Mouse (Mus musculus) monocyte, adult 5-6 weeks (primary cell): ENCODE results near the gene Stat6. TPM values are rescaled to one million over a fixed set of nuclear protein-coding genes. Genes with fewer than 3 reads are reported as not detected.
"Not testable (repeated sequence)": the region's sequence is repeated elsewhere in the genome, so short reads cannot be mapped to it uniquely, and the experiment has no call there.

ENCODE experiments used
- ATAC-seq: fragments of 153-309, 156-312 bp; replicated peaks from 2 replicates; pipeline ENCODE4 v1.8.0; 2017; ENCODE audit warnings: mild to moderate bottlenecking; ENCODE audit not compliant: low TSS enrichment, insufficient number of reproducible peaks, severe bottlenecking, poor library complexity, low FRiP score
- total RNA-seq: library from RNA; stranded (forward); fragments of 200-1000, 200-491, 200-594 nt; gene quantifications from 3 replicates; pipeline ENCODE4 v1.2.3, GENCODE M21; 2017

The Stat6 gene
- total RNA-seq, 1 experiment from 2014 or later, result 171 TPM

DNA sequence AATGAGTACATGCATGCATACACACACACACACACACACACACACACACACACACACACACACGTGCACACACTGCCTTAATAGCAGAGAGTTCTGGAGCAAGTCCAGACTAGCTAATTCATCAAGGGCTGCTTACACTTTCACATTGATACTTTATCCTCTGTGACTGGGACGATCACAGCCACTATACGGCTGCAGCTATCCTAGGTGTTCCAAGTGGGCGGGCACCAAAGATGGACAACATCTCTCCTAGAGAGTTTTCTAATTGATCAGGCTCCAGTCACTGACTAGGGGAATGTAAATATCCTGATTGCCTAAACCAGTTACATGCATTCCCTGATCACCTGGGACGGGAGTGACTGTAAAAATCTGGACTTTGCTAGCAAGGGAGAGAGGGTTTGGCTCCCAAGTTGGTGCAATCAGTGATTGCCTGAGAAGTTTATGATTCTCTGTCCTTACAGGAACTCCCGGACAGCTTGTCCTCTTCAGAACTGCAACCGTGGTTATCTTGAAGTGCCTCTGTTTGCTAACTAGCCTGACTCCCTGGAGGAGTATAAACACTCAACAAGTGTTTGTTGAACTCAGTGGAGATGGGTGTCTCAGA, 10.0 kb upstream of the Stat6 start:
- no peak for ATAC-seq

DNA sequence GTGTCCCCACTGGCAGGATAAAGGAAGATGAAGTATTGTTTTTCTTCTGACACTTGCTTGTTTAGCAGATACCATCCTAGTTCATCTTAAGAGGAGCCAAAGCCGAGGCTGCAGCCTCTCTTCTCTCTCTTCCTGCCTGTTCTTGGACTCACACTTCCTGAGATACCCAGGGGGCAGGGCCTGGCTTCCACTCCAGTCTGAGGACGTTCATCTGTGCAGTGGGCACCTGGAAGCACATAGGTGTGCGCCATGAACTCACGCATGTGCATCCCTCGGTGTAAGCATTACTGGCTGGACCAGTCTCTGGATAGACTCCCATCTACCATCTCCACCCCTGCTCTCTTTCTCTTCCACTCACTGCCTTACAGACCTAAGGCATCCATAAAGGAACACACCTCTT, 2.4 kb upstream of the Stat6 start:
- no peak for ATAC-seq

DNA sequence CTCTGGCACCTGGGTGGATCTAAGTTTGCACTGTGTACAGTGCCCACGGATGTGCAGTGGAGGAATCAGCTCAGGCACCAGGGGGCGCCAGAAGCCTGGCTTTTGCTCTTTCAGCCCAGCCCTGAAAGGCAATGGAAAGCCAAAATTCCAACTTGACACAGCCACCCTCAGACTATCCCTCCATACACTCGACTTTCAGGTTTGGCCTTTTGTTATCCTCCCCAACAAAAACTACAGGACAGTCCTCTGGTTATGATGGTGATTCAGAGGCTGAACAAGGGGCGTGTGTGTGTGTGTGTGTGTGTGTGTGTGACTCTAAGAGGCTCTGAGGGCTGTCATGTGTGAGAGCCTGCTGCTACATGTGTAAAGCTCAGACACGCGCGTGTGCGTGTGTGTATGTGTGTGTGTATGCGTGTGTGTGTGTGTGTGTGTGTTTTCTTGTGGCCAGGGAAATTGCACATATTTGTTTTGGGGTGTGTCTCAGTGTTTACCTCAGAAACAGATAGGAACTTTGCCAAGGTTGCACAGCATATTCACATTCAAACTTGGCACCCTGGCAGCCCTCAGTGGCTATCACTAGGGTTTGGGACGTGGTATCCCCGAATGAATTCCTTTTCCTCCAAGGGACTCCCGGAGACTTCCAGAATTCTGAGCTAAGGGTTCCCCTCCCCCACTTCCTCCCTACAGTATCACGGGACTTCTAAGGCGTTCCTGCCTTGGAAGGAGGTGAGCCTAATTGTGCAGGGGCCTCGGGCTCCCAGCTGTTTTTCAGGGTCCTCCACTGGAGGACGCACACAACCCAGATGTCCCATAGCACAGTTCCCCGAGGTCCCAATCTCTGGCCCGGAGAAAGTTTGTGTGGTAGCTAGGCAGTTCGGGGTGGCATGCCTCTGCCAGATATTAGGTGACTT, 670 bp upstream of the Stat6 start:
- peak; percentile 42 for ATAC-seq

DNA sequence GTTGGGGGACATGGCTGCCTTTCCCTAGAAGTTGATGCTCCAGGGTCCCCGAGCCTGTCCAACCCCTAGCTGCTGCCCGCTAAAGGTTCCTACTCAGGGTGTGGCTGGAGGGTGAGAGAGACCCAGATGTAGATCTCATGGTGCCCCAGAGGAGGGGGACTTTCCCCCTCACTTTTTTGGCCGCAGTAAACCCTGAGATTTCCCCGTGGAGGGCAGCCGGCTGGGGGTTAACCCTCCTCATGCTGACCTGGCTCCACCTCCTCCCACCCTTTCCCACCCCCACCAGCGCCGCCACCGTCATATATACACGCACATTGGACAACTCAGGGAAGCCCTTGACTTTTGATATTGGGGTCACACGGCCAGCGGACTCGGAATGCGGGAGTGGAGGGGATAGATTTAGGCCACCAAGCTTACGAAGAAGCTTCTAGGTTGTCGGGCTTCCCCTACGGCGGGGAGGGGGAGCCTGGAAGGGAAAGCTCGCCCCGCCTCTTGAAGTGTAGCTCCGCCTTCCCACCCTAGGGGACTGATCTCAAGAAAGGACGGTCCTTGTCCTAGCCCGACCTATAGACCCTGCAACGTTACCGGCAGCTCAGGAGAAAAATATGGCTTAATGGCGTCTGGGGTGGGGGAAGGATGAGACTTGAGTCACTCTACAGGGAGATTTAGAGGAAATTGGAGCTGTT, 910 bp downstream of the Stat6 start:
- ATAC-seq, result peak; percentile 40; the same call in 1 of the 2 replicates

DNA sequence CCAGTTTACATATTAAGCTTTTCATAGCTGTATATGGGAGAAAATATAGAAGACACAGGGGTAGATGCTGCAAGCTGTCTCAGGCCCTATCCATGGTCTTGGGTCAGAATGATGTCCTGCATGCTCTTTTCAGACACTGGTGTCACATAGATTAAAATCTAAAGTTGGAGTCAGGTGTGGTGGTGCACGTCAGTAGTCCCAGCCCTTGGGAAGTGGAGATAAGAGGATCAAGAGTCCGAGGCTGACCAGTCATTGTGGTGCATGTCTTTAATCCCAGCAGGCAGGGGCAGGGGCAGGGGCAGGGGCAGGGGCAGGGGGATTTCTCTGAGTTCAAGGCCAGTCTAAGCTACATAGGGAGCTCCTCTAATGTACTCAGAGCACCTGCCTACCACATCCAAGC, 3.0 kb downstream of the Stat6 start:
- ATAC-seq, result no peak

DNA sequence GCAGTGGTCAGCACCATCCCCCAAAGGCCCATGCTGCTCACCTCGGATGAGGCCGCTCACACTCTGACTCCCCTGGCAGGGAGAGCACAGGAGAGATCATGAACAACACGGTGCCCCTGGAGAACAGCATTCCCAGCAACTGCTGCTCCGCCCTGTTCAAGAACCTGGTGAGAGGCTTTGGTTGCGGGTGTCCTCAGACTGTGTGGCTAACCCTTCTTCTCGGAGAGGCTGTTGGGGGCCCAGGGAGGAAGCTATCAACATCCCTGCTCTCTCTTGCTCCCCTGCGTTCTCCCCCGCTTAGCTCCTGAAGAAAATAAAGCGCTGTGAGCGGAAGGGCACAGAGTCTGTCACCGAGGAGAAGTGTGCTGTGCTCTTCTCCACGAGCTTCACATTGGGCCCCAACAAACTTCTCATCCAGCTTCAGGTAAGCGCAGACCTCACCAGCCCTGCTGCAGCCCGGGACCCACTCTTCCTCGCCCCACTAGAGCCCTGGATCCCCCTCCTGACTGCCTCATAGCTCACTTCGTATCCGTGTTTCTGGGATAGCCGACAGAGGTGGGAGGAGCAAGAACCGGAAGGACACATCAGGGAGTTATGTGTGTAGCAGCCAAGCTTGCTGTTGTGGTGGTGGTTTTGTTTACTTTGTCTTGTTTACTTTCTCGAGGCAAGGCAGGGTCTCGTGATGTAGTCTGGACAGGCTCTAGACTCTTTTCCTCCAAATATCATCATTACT, 10.3 kb downstream of the Stat6 start:
- ATAC-seq, result no peak

DNA sequence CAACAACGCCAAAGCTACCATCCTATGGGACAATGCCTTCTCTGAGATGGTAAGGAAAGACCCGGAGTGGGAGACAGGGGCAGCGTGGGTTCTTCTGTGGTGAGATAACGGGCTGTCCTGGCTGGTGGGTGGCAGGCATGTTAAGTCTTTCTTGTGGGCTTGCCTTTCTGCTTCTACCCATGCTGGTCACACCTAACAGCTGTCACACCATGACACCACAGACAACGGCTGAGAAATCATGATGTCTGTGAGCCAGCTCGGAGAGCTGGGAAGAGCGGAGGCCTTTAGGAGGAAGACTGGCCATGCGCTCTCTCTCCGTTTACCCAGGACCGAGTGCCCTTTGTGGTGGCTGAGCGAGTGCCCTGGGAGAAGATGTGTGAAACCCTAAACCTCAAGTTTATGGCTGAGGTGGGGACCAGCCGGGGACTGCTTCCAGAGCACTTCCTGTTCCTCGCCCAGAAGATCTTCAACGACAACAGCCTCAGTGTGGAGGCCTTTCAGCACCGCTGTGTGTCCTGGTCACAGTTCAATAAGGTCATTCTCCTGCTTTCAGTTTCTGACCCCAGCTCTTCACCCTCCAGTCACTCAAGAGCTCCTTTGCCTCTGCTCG, 12.3 kb downstream of the Stat6 start:
- ATAC-seq, result peak; percentile 33; the same call in 1 of the 2 replicates

DNA sequence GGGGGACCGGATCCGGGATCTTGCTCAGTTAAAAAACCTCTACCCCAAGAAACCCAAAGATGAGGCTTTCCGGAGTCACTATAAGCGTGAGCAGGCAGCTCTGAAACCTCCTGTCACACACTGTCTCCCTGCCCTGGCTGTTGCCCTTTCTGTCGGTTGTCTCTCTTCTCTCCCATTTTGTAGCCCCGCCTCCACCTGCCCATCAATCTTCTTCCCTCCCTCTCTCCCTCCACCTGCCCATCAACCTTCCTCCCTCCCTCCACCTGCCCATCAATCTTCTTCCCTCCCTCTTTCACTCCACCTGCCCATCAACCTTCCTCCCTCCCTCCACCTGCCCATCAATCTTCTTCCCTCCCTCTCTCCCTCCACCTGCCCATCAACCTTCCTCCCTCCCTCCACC, 14.8 kb downstream of the Stat6 start:
- not testable (repeated sequence) for ATAC-seq

DNA sequence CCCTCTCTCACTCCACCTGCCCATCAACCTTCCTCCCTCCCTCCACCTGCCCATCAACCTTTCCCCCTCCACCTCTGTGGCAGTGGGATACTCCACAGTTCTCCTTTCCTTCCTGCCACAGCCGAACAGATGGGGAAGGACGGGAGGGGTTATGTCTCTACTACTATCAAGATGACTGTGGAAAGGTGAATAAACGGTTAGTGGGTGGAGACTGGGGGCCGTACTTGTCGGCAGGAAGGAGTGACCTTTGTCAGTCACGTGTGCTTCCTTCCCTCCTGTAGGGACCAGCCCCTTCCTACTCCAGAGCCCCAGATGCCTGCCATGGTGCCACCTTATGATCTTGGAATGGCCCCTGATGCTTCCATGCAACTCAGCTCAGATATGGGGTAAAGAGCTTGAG, 15.3 kb downstream of the Stat6 start:
- ATAC-seq, result no peak

DNA sequence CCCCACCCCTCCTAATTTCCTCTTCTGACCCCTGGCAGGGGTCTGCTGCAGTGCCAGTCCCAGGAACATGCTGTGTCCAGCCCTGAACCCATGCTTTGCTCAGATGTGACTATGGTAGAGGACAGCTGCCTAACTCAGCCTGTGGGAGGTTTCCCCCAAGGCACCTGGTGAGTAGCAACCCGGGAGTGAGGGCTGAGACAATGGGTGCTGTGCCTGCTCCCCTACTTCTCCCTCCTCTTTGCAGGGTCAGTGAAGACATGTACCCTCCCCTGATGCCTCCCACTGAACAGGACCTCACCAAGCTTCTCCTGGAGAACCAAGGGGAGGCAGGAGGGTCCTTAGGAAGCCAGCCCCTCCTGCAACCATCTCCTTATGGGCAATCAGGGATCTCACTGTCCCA, 16.8 kb downstream of the Stat6 start:
- no peak for ATAC-seq

DNA sequence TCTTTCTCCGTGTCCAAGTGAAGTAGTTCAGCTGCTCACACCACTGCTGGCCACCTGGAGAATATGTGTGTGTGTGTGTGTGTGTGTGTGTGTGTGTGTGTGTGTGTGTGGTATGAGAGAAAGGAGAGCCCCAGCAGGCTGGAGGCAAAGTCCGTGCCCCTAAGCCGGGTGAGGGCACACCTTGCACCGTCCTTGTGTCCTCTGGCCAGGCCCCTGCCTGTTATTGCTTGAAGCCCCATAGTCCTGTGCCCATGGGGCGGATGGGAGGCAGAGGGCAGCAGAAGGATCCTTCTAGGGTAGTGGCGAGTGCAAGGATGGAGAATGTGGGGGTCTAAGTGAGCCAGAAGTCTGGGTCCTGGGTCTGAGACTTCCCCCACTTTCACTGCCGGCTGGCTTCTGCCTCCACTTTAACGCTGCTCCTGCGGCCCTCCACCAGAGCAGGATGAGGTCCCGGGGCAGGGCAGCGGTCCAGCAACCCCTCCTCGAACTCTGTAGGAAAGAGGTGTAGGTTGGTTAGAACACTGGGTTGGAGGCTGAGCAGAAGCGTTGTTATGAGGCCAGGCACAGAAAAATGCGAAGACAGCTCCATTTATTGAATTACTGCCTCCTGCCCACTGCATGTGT, 18.6 kb downstream of the Stat6 start:
- ATAC-seq, result no peak

DNA sequence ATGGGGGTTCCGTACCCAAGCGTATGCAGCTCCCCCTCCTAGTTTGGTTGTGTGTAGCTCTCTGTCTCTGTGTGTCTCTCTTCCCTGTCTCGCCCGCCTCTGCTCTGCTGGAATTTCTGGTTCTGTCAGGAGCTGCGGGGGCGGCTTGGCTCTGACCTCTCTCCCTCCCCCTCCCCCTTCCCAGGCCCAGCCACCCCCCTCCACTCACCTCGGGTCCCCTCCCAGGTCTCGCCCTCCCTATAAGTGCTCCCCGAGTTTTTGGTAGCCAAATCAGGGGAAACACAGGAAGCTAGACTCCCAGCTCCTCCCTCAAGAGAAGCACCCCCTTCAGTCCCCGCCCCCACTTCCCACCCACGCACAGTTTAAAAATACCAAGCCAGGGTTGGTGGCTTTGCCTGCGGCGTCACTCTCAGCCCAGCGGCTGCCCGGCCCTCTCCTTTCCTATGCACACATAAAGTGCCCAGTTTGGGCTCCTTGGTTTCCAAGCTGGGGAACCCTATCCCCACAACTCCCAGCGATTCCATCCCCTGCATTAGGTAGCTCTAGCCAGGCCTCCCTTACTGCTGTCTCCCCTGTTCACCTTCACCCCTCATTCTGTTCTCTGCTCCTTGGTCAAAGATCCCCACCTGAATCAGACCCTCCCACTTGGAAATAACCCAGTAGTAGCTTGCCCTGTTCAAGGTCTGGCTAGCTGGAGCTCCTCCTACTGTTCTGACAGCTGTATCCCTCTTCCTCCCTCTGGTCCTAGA, 19.3 kb downstream of the Stat6 start:
- ATAC-seq, result 0 out of 2 replicates have a peak, but pooled peaks have one; percentile 4

DNA sequence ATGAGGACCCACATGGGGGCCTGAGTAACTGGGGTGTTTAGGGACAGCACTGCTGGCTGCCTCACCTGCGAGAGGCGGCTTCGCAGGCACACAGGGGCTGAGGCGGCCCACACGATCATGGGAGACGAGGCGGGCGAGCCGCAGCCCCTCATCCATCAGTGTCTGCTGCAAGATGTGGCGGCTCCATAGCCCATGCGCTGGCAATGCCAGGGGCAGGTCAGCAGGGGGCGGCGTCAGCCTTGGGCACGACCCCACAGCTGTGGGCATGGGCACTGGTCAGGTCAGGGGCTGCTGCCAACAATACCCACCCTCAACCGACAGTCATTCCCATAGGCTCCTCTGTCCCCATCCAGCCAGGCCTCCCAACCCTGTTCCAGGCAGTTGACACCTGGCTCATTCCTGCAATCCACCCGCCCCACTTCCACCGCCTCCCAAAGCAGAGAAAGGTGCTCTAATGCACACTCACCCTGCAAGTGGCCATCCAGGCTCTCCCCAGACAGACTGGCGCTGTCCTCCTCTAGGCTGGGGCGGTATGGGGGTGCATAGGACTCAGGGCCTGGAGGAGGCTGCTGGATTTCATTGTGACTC, 20.0 kb downstream of the Stat6 start:
- no peak for ATAC-seq

DNA sequence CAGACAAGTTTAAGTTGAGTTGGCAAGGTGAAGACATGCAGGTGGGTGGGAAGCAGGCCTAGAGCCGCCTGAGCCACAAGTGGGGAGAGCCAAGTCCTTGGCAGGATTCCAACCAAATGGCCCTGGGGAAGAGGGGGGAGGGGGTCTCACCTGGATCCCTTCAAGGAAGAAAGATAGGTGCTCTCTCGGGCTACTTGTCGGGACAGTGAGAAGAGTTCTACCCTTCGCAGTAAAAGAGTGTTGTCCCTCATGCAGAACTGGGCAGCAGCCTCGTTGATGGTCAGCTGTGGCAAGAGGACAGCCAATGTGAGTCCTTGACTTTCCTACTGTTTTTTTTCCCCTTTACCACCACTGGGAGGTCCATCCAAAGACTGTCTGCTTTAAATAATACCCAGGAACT, 20.8 kb downstream of the Stat6 start:
- no peak for ATAC-seq

DNA sequence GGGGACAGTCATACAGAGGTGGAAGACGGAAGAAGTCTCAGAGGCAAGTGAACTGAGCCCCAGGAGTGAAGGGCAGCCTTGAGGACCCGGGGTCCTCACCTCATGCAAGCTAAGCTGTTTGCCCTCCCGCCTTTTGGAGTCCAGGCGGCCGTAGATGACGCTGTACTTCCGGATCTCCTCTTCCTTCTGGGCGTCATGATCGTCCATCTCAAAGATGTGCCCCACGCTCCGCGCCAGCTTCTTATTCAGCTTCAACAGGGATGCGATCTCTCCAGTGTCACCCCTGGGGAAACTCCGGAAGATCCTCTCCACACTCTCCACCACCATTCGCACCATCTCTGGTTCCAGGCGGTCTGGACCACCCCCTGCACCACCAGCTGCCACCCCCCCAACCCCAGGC, 21.4 kb downstream of the Stat6 start:
- ATAC-seq, result no peak

DNA sequence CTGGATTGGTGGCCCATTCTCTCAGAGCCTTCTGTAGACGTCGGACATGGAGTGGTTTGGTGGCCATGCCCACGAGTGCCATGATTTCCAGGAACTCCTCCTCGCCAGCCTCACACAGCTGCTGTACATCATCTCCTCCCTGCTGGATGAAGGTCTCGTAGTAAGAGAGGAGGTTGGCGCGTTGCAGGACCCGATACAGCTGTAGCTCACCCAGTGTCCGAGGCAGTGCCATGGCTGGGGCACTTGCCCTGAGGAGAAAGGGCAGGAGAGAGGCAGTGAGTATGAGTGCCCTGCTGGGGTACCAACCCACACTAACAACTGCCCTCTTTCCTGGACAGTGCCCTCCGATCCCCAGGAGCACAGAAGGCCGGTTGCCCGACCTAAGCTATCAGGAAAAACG, 22.1 kb downstream of the Stat6 start:
- ATAC-seq, result no peak
